Mouse (Mus musculus): ENCODE measurements at regions not wholly inside any gene's neighbourhood (a gene's known extent, or its start where the extent isn't known, plus 50 kb on each side); places are given as distances from the start of the nearest gene placed in this dataset.
"Not testable (repeated sequence)": the region's sequence is repeated elsewhere in the genome, so short reads cannot be mapped to it uniquely, and the experiment has no call there.

GRCm38 (mm10) chr6:67674717-67675116 lies 139.1 kb upstream of the Tacstd2 start:
- not testable (repeated sequence) for DNase-seq (ENCODE audit: low read depth, low spot score)

GRCm38 (mm10) chr6:67673316-67673715 lies 137.7 kb upstream of the Tacstd2 start:
- DNase-seq (ENCODE audit: low read depth, low spot score) = not testable (repeated sequence)

GRCm38 (mm10) chr6:67668073-67668472 lies 132.5 kb upstream of the Tacstd2 start:
- DNase-seq (ENCODE audit: low read depth, low spot score) = not testable (repeated sequence)

DNA sequence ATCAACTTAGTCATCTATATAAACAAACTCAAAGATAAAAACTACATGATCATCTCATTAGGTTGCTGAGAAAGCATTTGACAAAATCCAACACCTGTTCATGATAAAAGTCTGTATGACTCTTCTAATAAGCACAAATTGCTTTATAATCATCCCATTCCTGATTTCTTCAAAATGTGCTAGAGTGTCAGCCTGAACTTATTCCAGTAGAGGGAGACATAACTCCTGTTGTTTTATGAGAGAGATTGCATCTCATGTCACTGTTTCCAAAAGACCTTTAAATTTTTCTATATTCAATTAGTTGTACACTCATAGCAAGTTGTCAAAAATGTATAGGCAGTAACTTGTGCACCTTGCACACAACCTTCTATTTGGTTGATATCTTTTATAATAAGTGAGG lies 96.0 kb upstream of the Tacstd2 start:
- DNase-seq (ENCODE audit: low read depth, low spot score) = no peak

DNA sequence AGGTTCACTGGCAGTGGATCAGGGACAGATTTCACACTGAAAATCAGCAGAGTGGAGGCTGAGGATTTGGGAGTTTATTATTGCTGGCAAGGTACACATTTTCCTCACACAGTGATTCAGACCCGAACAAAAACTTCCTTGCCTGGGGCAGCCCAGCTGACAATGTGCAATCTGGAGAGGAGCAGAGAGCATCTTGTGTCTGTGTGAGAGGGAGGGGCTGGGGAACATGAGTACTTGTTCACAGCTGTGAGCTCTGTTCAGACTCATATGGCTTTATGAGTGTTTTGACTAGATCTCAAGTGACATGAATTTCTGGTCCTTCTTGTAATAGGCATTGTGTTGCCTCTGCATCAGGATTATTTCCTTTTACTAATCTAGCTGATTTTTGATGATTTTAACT lies 74.8 kb upstream of the Tacstd2 start:
- DNase-seq (ENCODE audit: low read depth, low spot score) = no peak

DNA sequence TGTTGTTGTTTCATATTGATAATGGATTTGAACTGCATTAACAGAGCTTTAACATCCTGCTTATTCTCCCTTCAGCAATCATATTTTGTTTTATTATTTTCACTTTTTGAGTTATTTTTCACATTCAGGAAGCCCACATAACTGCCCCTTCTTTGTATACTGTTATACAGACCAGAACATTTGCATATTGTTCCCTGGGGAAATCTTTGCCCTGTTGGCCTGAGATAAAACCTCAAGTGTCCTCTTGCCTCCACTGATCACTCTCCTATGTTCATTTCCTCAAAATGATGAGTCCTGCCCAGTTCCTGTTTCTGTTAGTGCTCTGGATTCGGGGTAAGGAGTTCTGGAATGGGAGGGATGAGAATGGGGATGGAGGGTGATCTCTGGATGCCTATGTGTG lies 73.9 kb upstream of the Tacstd2 start:
- DNase-seq (ENCODE audit: low read depth, low spot score) = not testable (repeated sequence)
